Mouse (Mus musculus): ENCODE measurements around the gene Nav2. TPM values are rescaled to one million over a fixed set of nuclear protein-coding genes. Genes with fewer than 3 reads are reported as not detected.
A peak's percentile ranks its signal among the peaks of the same experiment; 100 is the strongest.

Nav2 gene
- polyA plus RNA-seq, 1 experiment, result 32.5 TPM

- Histone ChIP-seq H3K27ac (ENCODE audit: insufficient read depth, low read length) (no peak overlapping the region), H3K27me3 (ENCODE audit: control insufficient read depth, insufficient read depth, low read length) (no peaks in the 10 kb centered on the region), H3K4me1 (ENCODE audit: control insufficient read depth, insufficient read depth, low read length) (peaks cover 53% of the 10 kb centered on the region), H3K4me3 (replicated peaks; ENCODE audit: insufficient read depth, low read depth, low read length) (no peak overlapping the region)
- no peak for TF ChIP-seq CTCF (IDR thresholded peaks at IDR 0.05; ENCODE audit: borderline replicate concordance, insufficient read depth, low read depth, low read length)
- no peak for TF ChIP-seq POLR2A (IDR thresholded peaks at IDR 0.05; ENCODE audit: borderline replicate concordance, insufficient read depth, low read length)
- no peak for DNase-seq
- 93% methylated on average over 6 of the region's 6 CpGs for WGBS
Measured at GRCm38 (mm10) chr7:49200270-49200669, 291.8 kb downstream of the Nav2 start.

- TF ChIP-seq CTCF (IDR thresholded peaks at IDR 0.05; ENCODE audit: borderline replicate concordance, insufficient read depth, low read depth, low read length), result no peak
- TF ChIP-seq POLR2A (IDR thresholded peaks at IDR 0.05; ENCODE audit: borderline replicate concordance, insufficient read depth, low read length), result no peak
Measured at GRCm38 (mm10) chr7:49202971-49203370, 294.5 kb downstream of the Nav2 start.

GRCm38 (mm10) chr7:49204856-49205255, 296.3 kb downstream of the Nav2 start:
- peak; percentile 68 to 84 for DNase-seq
- no peak for TF ChIP-seq POLR2A (IDR thresholded peaks at IDR 0.05; ENCODE audit: borderline replicate concordance, insufficient read depth, low read length)
- no peak for TF ChIP-seq CTCF (IDR thresholded peaks at IDR 0.05; ENCODE audit: borderline replicate concordance, insufficient read depth, low read depth, low read length)
- Histone ChIP-seq H3K27me3 (ENCODE audit: control insufficient read depth, insufficient read depth, low read length) (no peaks in the 10 kb centered on the region), H3K4me1 (ENCODE audit: control insufficient read depth, insufficient read depth, low read length) (peaks cover 53% of the 10 kb centered on the region), H3K4me3 (replicated peaks; ENCODE audit: insufficient read depth, low read depth, low read length) (no peak overlapping the region), H3K27ac (ENCODE audit: insufficient read depth, low read length) (no peak overlapping the region)
- 25% methylated on average over 3 of the region's 3 CpGs for WGBS

More at GRCm38 (mm10) chr7:49202971-49203370, 294.5 kb downstream of the Nav2 start:
- 11% methylated on average over 4 of the region's 4 CpGs for WGBS
- Histone ChIP-seq H3K27me3 (ENCODE audit: control insufficient read depth, insufficient read depth, low read length) (no peaks in the 10 kb centered on the region), H3K4me3 (replicated peaks; ENCODE audit: insufficient read depth, low read depth, low read length) (no peak overlapping the region), H3K4me1 (ENCODE audit: control insufficient read depth, insufficient read depth, low read length) (peaks cover 62% of the 10 kb centered on the region), H3K27ac (ENCODE audit: insufficient read depth, low read length) (no peak overlapping the region)
- DNase-seq, result peak; percentile 50 to 77

- Histone ChIP-seq H3K27me3 (ENCODE audit: control insufficient read depth, insufficient read depth, low read length) (no peaks in the 10 kb centered on the region), H3K4me1 (ENCODE audit: control insufficient read depth, insufficient read depth, low read length) (peaks cover 47% of the 10 kb centered on the region), H3K27ac (ENCODE audit: insufficient read depth, low read length) (no peak overlapping the region), H3K4me3 (replicated peaks; ENCODE audit: insufficient read depth, low read depth, low read length) (no peak overlapping the region)
- TF ChIP-seq CTCF (IDR thresholded peaks at IDR 0.05; ENCODE audit: borderline replicate concordance, insufficient read depth, low read depth, low read length) (no peak), POLR2A (IDR thresholded peaks at IDR 0.05; ENCODE audit: borderline replicate concordance, insufficient read depth, low read length) (no peak)
- WGBS, result 93% methylated on average over 1 of the region's 1 CpGs
- no peak for DNase-seq
Measured at GRCm38 (mm10) chr7:49205551-49205950, 297.0 kb downstream of the Nav2 start.

GRCm38 (mm10) chr7:49206775-49207676, 298.5 kb downstream of the Nav2 start:
- 37% methylated on average over 5 of the region's 5 CpGs for WGBS
- Histone ChIP-seq H3K27ac (ENCODE audit: insufficient read depth, low read length) (no peak overlapping the region), H3K27me3 (ENCODE audit: control insufficient read depth, insufficient read depth, low read length) (no peaks in the 10 kb centered on the region), H3K4me1 (ENCODE audit: control insufficient read depth, insufficient read depth, low read length) (peaks cover 43% of the 10 kb centered on the region), H3K4me3 (replicated peaks; ENCODE audit: insufficient read depth, low read depth, low read length) (no peak overlapping the region)
- DNase-seq, result no peak
- TF ChIP-seq CTCF (IDR thresholded peaks at IDR 0.05; ENCODE audit: borderline replicate concordance, insufficient read depth, low read depth, low read length) (no peak), POLR2A (IDR thresholded peaks at IDR 0.05; ENCODE audit: borderline replicate concordance, insufficient read depth, low read length) (no peak)

GRCm38 (mm10) chr7:49209526-49209925, 301.0 kb downstream of the Nav2 start:
- TF ChIP-seq POLR2A (IDR thresholded peaks at IDR 0.05; ENCODE audit: borderline replicate concordance, insufficient read depth, low read length) (no peak), CTCF (IDR thresholded peaks at IDR 0.05; ENCODE audit: borderline replicate concordance, insufficient read depth, low read depth, low read length) (no peak)
- no peak for DNase-seq
- Histone ChIP-seq H3K27ac (ENCODE audit: insufficient read depth, low read length) (no peak overlapping the region), H3K4me1 (ENCODE audit: control insufficient read depth, insufficient read depth, low read length) (peaks cover 26% of the 10 kb centered on the region), H3K27me3 (ENCODE audit: control insufficient read depth, insufficient read depth, low read length) (no peaks in the 10 kb centered on the region), H3K4me3 (replicated peaks; ENCODE audit: insufficient read depth, low read depth, low read length) (no peak overlapping the region)
- 81% methylated on average over 7 of the region's 7 CpGs for WGBS

GRCm38 (mm10) chr7:49210721-49211120, 302.2 kb downstream of the Nav2 start:
- H3K27ac ChIP-seq (ENCODE audit: insufficient read depth, low read length), result no peak overlapping the region

GRCm38 (mm10) chr7:49213011-49213410, 304.5 kb downstream of the Nav2 start:
- H3K27me3 ChIP-seq (ENCODE audit: control insufficient read depth, insufficient read depth, low read length), result no peaks in the 10 kb centered on the region
- no peak overlapping the region for H3K27ac ChIP-seq (ENCODE audit: insufficient read depth, low read length)
- peaks cover 11% of the 10 kb centered on the region for H3K4me1 ChIP-seq (ENCODE audit: control insufficient read depth, insufficient read depth, low read length)
- no peak for TF ChIP-seq POLR2A (IDR thresholded peaks at IDR 0.05; ENCODE audit: borderline replicate concordance, insufficient read depth, low read length)
- TF ChIP-seq CTCF (IDR thresholded peaks at IDR 0.05; ENCODE audit: borderline replicate concordance, insufficient read depth, low read depth, low read length), result no peak
- no peak overlapping the region for H3K4me3 ChIP-seq (replicated peaks; ENCODE audit: insufficient read depth, low read depth, low read length)
- 7% methylated on average over 4 of the region's 4 CpGs for WGBS
- DNase-seq, result peak; percentile 66 to 82

More at GRCm38 (mm10) chr7:49210721-49211120, 302.2 kb downstream of the Nav2 start:
- 88% methylated on average over 8 of the region's 8 CpGs for WGBS
- Histone ChIP-seq H3K4me1 (ENCODE audit: control insufficient read depth, insufficient read depth, low read length) (peaks cover 21% of the 10 kb centered on the region), H3K27me3 (ENCODE audit: control insufficient read depth, insufficient read depth, low read length) (no peaks in the 10 kb centered on the region), H3K4me3 (replicated peaks; ENCODE audit: insufficient read depth, low read depth, low read length) (no peak overlapping the region)
- no peak for DNase-seq
- TF ChIP-seq CTCF (IDR thresholded peaks at IDR 0.05; ENCODE audit: borderline replicate concordance, insufficient read depth, low read depth, low read length) (no peak), POLR2A (IDR thresholded peaks at IDR 0.05; ENCODE audit: borderline replicate concordance, insufficient read depth, low read length) (no peak)

Measured in cerebellum, adult 2 months (tissue).